Mouse (Mus musculus) lung, adult 2 months (tissue): Measurements from ENCODE around the gene Angptl4.

Experiments
- CTCF ChIP-seq: fragments of 200-500 bp; IDR thresholded peaks from 2 replicates; pipeline ENCODE4 v1.5.1; 2011; ENCODE audit warnings: mild to moderate bottlenecking, low read length, control low read depth; ENCODE audit not compliant: insufficient read depth
- POLR2A ChIP-seq: fragments of 200-500 bp; IDR thresholded peaks from 2 replicates; pipeline ENCODE4 v1.6.1; 2011; ENCODE audit warnings: low read depth, mild to moderate bottlenecking, control low read depth, low read length, borderline replicate concordance; ENCODE audit errors: extremely low read depth

- TF ChIP-seq CTCF (no peak), POLR2A (no peak)
These were observed 53.2 kb downstream of the Angptl4 start for GRCm38 (mm10) chr17:33728396-33728795.
